Mouse (Mus musculus) retina, adult 2 months (tissue): Measurements from ENCODE around the gene Dbx2.

Experiments used
- DNase-seq: peaks from one replicate; pipeline ENCODE4 v3.0.0-alpha.2; 2012; ENCODE audit warnings: low read depth, low spot score

Dbx2 gene

DNA sequence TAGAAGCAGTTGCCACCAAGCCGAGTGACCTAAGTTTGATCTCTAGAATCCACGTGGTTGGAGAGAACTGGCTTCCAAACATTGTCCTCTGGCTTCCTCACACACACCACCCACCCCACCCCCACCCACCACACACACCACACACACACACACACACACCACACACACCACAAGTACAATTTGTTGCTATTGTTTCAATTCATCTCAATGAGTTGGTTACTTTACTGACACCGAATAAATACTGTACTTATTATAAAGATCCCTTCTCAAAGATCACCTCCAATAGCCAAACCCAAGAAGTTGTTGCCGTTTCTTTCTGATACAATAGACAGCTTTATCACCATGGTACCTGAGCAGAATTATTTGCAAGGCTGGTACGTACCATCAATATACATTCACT lies at the start of gene Dbx2:
TSS of gene Dbx2 (minus strand) at position 101 of the 400 bp plus-strand sequence.
- DNase-seq: no peak

DNA sequence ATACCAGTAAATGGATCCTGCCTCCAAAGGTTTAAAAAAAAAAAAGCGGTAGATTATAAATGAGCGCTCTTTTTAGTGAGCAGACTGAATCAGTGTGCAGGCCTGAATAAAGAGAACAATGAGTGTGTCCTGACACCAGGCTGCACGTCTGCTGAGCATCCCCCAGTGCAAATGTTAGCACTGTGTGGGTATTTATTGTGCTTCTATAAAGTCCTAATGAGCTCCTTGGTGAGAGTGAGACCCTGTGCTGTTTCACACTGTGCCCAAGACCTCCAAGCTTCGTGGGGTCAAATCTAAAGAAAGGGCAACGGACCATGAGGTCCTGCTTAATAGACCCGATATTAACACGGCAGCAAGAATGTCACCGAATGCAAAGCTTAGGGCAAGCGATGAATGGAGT lies 46.4 kb upstream of the Dbx2 start:
- no peak for DNase-seq

DNA sequence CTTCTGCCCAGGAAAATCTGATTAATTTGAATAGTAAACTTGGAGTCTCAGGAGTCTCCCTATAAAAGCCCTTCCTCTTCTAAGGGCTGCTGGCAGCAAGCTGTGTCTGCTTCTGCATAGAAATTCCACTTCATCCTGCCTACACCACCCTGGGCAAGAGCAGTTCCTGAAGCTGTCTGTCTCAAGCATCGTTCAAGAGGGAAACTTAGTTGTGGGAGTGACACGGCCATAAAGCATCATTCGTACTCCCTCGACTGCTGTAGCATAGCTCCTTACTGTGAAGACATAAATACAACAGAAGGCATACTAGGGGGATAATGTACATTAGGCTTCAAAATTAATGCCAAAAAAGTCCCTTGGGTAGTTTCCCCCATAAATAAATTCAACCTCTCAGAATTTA lies 45.8 kb upstream of the Dbx2 start:
- DNase-seq: no peak

DNA sequence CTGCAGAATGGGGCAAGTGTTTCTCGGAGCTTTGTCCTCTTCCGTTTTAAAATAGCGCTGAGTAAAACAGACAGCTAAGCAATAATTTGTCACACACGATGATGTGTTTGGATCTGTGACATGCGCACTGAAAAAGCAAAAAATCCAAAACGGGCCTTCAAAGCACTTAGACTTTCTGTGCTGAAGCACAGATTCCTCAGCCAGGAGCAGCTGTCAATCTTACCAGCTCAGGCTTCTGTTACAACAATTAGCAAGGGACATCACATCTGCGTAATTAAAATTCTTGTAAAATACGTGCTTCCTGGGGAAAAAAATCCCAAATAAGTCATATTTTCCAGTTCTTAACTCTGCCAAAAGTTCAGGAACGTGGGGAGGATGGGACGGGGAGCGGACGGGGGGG lies 43.6 kb upstream of the Dbx2 start:
- no peak for DNase-seq

DNA sequence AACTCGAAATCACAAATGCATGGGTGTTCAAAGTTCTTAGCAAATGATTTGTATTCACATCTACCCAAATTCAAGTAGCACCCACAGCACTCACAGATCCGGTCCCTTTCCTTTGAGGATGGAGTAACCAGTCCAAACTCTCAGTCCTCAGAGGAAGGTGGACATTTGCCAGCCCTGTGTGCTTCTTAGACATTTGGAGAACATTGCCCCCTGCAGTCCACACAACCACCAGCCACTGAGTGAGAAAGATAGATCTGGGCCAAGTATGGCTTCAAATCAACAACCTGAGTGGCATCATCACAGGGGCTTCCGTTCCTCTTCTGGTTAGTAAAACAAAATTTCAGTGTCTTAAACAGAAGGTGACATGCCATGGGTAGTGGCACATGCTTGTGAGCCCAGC lies 38.0 kb upstream of the Dbx2 start:
- DNase-seq: no peak

DNA sequence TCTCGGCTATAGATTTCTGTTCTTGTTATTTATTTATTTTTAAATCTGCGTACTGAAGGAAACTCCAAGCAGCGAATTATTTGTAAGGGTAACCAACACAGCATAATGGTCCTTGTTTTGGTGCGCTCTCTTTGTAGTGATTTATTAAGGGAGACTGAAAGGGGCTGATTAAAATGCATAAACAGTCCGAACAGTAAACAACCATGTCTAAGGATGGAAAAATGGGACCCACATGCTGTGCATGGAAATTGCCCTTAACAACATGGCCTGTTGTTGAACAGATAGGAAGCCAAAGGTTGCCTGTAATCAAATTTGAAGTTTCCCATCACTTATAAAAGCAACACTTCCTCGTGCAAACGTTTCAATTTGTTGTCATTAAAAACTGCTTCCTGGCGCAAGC lies 35.8 kb upstream of the Dbx2 start:
- no peak for DNase-seq

DNA sequence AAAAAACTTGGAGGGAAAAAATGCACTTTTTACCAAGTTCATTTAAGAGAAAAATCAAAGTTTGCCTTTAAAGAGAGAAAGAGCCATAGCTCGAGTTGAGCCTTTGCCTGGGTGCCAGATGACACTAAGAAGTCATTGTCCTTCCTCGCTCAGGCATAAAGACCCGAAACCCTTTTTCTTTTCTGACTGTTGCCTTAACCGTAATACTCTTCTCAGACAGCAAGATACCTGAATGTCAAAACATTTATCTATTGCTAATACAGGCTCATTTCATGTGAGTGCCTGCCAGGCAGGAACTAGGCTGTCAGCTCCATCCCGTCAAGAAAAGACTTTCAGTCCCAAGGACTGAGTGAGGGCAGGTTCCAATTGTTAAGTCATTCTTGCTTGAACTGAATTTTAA lies 35.4 kb upstream of the Dbx2 start:
- DNase-seq: no peak

DNA sequence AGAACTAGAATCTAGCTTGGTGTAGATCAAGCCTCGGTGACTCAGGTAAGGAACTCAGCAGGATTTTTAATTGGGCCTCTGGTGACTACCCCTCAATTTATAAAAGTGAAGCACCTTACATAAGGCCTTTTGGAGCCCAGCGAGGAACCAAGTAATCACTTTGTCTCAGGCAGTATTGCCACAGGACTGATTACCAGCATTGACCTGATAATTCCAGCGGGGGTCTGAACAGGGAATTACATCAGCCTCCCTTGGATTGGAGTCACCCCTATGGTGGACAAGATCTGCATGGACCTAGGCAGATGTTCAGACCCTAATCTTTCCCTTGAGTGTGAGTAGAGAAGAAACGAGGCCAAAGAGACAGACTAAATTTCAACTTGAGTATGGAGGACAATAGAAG lies 26.9 kb upstream of the Dbx2 start:
- DNase-seq: no peak

DNA sequence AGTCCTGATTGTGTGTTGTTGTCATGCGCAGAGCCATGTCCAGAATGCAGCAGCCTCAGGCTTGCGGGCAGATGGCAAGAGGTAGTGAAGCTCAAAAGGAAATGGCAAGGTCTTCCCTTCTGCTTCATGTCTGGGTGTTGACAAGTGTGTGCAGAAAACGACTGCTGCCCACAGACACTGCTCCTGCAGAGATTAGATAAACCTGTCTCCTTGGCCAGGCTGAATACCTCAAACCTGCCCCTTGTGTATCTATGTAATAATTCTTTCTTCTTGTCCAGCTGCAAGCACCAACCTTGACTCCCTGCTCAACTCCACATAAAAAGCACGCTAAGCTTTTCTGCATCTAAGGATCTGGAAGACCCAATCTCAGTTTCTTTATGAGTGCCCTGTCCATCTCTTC lies 19.9 kb upstream of the Dbx2 start:
- DNase-seq: no peak

DNA sequence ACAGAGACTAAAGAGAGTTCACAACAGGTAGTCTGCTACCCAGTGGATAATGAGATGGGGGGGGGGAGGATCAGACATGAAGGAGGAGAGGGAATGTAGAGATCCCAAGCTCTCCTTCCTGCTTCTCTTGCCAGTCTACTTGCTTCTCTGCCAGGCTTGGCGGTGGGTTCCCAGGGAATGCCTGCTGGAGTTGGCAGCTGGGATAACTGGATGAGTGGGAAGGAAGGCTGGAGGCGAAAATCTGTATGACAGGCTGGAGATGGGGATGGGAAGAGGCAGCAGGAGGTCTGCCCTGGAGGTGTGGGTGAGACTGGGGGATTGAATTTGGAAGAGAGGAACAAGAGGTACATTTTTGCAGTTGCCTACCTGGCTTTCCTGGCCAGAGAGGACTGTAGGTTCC lies 19.4 kb upstream of the Dbx2 start:
- DNase-seq: no peak

DNA sequence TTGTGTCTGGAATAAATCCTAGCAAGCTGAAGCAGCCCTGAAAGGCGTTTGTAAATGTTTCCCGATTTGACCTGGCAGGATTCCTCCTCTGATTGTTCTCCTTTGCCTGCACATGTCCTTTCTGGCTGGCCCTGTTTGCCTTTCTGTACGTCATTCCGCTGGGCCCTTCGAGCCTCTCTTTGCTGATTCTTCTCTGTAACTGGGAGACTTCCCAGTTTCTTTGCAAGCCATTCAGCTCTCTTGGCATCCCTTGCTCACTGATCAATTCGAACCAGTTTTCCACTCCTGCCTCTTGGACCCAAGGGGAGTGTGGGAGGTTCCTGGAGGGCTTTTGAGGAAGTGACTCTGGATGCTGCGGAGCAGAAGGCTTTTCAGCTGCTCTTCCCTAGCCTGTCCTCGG lies 11.4 kb upstream of the Dbx2 start:
- DNase-seq: no peak

DNA sequence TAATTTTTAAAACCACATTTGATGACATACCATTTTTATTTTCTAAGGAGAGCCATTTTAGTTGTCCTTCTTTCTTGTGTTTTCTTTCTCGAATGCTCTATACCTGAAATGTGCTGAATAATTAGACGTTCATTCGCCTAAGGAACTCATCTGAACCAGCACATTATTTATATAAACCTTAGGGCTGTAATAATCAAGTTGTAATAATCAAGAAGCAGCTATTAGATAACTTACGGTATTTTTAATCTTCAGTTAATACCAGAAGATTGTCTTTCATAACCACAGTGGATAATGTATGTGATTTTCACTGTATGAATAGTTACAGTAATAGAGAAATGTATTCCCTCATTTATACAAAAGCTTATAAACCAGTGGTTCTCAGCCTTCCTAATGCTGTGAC lies 9.2 kb upstream of the Dbx2 start:
- no peak for DNase-seq

DNA sequence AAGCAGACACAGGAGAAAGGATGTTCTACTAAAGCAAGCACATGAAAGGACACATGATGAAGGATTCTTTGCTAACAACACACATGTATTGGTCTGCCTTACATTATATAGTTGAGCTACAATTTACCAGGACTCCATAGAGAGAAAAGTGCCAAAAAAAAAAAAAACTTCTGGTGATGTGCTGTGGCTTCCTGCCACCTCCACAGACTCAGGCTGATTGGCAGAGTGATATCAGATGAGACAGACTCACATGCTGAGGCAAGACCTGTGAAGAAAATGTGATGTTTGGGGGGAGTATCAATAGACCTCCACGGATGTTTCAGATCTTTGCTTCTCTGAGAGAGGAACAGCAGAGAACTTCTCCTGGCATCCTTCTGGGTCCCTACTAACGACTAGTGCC lies 6.0 kb upstream of the Dbx2 start:
- no peak for DNase-seq

DNA sequence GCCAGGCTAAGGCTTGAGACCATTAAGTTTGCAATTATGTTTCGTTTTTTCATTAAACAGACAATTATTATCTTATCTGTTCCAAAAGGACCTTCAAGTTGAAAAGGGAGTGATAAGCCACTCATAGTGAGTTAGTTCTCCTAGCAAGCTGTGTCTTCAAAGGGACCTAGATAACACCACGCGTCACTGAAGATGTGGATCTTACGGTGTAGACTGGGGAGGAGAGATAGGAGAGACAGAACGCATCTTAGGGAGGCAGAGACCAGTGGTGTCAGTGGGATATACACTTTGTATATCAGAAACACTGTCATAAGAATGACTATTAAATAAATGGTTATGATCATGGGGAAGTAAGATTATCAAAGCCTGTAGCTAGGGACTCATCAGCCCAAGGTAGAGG lies 4.6 kb upstream of the Dbx2 start:
- DNase-seq: no peak

DNA sequence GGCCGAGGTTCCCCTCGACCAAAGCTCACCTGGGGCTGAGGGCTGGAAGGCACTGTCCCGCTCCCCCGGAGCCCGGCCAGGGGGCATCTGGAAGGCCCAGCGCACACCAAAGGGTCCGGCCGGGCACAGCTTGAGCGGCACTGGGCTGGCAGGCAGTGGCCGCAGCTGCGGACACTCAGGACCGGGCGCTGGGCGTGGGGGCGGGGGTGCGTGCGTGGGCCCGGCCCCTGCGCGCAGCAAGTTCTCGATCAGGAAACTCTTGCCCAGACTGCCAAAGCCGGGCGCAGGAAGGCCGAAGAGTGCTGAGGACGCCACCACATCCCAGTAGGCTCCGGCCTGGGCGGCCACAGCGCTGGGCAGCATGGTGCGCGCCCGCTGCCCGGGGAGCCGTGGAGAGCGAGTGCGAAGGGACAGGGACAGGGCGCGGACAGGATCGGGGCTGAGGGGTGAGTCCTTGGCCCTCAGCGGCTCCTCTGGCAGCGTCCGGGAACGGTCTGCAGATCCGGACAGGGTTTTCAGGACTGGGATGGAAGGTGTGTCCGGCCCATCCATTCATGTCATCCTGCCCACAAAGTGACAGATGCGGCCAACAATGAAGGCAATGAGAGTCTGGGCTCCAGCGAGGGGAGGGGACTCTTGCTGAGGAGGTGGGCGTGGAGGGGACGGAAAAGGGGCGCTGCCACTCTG lies 1.4 kb downstream of the Dbx2 start:
- DNase-seq: no peak

DNA sequence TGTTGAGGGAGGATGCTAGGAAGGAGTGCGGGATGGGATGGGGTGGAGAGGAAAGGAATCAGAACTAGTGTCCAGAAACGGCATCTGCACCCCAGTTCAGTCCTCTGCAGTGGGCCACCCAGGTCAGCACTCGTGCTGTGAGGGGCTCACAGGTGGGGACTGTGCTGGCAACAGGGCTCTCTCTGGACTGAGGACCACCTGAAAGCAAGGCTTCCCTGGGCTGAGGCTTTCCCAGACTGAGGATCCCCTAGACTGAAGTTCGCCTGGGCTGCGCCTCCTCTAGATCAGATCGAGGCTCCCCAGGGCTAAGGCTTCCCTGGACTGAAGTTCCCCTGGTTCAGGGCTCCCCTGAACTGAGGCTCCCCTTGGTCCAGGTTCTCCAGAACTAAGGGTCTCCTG lies 1.9 kb downstream of the Dbx2 start:
- DNase-seq: no peak

DNA sequence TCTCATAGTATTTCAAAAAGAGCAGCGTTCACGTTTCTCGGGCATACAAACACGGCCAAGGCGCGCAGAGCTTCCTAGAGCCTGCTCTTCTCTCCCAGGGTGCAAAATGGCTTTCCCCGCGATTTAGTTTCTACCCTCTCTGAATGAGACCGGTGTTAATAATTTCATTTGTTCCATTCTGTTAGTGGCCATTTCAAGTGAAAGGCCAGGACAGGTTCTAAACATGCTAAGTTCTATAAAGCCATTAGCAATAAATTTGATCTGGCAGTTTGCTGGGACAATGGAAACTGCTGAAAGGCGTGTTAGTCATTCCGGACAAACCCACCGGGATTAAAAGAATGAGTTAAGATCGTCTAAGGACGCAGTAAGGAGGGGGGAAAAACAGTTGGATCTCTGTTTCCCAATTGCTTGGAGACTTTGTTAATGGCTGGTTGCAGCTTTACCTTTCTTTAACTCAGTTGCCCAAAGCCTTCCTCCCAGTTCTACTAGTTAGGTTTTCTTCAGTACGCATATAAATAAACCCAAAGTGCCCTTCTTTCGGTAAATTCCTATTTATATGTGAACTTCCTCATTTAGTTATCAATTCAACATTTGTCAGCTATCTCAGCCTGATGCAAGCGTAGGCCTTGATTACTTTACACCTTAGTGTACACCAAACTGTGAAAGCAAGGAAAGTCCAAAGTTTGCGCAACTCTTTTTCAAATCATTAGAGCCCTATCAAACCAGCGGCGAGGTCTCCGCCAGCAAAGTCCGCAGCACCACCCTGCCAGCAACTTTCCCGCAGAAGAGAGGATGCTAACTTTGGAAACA lies 2.7 kb downstream of the Dbx2 start:
- no peak for DNase-seq

DNA sequence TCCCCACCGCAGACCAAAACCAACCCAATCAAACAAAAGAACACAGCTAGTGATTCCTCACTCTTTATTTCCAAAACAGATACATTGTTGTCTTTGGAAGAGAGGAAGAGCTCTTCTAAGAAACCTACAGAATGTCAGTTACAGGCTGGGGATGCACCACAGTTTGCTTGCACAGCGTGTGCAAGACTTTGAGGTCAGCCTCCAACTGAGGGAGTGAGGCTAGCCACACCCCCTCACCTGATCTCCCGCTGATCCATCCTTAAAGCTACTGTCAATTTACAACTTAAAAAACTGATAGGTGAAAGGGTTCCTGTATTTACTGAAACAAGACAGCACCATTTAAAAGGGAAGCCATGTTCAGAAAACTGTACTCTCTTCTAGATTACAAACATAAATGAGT lies 3.9 kb downstream of the Dbx2 start:
- no peak for DNase-seq

DNA sequence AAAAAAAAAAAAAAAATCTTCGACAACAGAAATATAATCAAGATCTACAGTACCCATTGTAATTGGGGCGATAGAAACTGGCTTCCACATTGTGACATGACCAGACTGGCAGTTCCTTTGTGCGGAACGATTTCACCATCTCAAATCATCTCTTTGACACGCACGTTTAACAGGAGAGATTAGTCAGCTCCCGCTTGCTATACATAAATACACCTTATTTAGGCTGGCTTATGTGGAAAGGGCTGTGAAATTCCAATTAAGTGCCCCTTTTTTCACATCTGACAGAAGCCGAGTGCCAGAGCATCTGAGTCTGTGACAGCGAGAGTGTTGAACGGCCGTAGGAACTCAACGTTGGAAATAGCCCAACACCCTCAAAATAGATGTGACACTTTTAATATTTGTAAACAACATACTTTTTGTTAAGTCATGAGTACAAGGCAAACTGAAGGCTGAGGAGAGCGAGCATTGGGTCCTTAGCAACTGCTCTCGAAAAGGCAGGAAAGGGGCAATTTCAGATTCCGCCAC lies 12.2 kb downstream of the Dbx2 start:
- no peak for DNase-seq

DNA sequence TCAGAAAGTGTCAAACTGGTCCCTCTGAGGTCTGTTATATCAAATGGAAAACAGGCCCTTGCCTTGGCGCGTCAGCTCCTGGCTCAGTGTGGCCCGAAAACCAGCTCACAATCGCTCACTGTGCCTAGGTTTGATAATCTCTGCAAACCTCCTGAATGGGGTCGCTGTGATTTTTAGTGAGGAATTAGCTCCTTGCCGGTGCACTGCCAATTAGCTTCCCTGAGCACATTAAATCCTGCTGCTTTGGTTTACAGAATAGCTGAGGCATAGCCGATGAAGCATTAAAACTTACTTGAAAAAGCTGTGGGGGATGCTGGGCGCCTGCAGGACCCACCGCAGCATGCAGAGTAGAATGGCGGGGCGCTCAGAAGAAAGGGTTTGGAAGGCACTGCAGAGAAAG lies 15.4 kb downstream of the Dbx2 start:
- DNase-seq: no peak

DNA sequence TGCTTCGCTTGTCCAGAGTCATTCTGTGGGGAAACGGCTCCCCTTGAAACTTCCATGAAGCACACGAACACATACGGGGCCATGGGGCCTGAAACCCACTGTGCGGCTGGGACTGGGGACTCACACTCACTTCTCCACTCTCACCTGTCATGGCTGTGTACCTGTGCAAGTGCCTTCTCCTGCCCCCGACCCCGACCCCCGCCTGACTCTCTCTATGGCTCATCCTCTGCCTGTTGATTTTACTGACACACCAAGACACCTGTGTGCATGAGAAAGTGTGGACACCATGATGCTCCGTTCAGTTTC lies 16.0 kb downstream of the Dbx2 start:
- DNase-seq: no peak

DNA sequence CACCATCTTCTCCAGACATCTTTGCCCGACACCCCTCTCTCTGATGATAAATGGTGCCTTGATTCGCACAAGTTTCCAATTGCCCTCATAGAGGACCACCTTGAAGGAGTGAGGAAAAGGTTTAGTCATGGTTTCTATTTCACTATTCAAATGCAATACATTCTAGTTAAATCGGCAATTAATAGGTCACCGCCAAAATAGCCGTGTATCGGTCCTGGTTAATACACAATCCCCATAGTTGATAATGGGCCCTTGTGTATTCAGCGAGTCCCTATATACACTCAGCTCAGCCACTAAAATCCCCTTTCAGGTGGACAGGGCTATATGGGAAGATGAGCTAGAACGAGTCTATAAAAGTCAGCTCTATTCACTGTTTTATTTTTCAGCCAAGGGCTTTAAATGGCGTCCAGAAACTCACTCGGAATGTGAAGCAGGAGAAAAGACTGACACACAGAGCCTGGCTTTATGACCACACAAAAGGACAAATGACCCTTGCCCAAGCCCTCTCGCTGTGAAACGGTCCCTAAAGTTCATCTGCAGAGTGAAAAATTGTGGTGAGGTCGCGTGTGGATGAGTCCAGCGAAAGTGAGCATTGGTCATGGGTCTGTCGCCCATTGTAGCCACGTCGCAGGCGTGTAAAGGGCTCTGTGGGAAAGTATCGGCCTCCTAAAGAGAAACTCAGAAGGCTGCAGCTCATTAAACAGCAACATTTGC lies 16.5 kb downstream of the Dbx2 start:
- DNase-seq: no peak

DNA sequence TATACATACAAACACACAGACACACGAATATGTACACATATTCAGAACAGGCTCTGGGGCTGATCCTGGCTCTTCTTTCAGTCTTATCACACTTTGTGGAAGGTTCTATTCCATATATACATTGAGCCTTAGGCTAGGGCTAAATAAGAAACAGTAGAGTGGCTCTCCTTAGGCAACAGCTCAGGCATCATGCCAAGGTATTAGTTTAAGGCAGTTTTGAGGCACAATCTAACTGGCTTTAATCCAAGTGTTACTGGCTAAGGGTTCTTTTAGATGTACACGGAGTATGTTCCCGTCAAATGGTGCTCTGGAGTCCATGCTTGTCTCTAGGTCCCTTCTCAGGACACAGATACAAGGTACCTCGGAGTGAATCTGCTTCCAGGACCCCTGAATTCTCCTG lies 31.4 kb downstream of the Dbx2 start:
- DNase-seq: no peak
